Mouse (Mus musculus) kidney, embryonic 15.5 days (tissue): ENCODE measurements at regions not wholly inside any gene's neighbourhood (a gene's known extent, or its start where the extent isn't known, plus 50 kb on each side); places are given as distances from the start of the nearest gene placed in this dataset.

ENCODE experiments used
- ATAC-seq: fragments of 200-750 bp; cut with Nextera tagmentation; replicated peaks from 2 replicates; pipeline ENCODE4 v1.8.0; 2017; ENCODE audit warnings: moderate TSS enrichment; ENCODE audit not compliant: low FRiP score
- H3K27ac ChIP-seq: fragments of 300-500 bp; sonication (generic); 2 replicates; pipeline ENCODE4 v1.5.1; 2015; ENCODE audit warnings: mild to moderate bottlenecking, inconsistent platforms
- H3K27me3 ChIP-seq: fragments of 300-500 bp; sonication (generic); 2 replicates; pipeline ENCODE4 v1.6.1; 2015; ENCODE audit warnings: inconsistent platforms
- H3K36me3 ChIP-seq: fragments of 300-500 bp; sonication (generic); 2 replicates; pipeline ENCODE4 v1.6.1; 2015; ENCODE audit warnings: inconsistent platforms
- H3K4me1 ChIP-seq: fragments of 300-500 bp; sonication (generic); 2 replicates; pipeline ENCODE4 v1.6.1; 2015; ENCODE audit warnings: inconsistent platforms
- H3K4me2 ChIP-seq: fragments of 300-500 bp; sonication (generic); 2 replicates; pipeline ENCODE4 v1.6.1; 2015; ENCODE audit warnings: moderate library complexity, mild to moderate bottlenecking, inconsistent platforms
- H3K4me3 ChIP-seq: fragments of 300-500 bp; sonication (generic); replicated peaks from 2 replicates; pipeline ENCODE4 v1.5.1; 2015; ENCODE audit warnings: mild to moderate bottlenecking, inconsistent platforms
- H3K9ac ChIP-seq: fragments of 300-500 bp; sonication (generic); 2 replicates; pipeline ENCODE4 v1.6.1; 2015; ENCODE audit warnings: mild to moderate bottlenecking, inconsistent platforms
- H3K9me3 ChIP-seq: fragments of 300-500 bp; sonication (generic); replicated peaks from 2 replicates; pipeline ENCODE4 v1.6.1; 2016; ENCODE audit warnings: inconsistent platforms
- WGBS: fragments of 180-500 bp; shearing (Covaris S2); methylation state at CpG from one replicate; pipeline ENCODE4 v1.1.7; 2015; ENCODE audit warnings: mixed read lengths; 5-methylcytosine and 5-hydroxymethylcytosine counted together

DNA sequence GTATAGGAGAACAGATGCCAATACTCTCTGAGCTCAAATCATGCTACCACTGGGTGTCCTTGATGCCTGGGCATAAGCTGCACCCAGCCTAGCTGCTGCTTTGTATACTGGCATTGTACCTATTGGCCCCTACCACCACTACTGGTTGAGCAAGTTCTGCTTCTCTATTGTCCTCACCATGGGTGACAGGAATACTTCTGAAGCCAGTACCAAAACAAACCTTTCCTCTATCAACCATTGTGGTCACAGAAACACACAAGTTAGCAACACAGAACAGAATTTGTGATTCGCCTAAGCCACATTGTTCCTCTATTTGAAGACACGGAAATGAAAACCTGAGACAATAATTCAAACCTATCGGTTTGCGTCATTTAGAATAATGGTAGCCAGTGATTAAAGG is 274.3 kb upstream of the Clnk start:
- ATAC-seq = no peak
- WGBS = 87% methylated on average over 4 of the region's 4 CpGs
- H3K27ac ChIP-seq = no peak overlapping the region

DNA sequence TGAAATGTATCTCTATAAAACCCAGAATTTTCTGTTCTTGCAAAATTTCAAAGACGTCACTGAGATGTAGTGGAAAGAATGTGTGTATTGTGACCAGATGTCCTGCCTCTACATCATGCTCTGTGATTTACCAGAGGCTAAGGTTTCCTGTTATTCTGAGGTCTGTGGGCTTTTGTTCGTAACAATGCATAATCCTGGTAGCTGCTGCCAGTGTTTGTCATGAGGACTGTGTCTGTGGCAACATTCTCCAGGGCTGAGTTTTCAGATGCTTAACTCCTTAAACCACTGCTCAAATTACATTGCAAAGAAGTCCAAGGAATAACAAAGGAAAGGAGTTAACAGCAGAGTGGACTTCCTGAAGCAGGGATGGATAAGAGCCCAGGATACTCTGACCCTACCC is 269.0 kb upstream of the Clnk start:
- H3K4me2 ChIP-seq = no peak overlapping the region
- H3K27me3 ChIP-seq = no peaks in the 10 kb centered on the region
- no peaks in the 10 kb centered on the region for H3K36me3 ChIP-seq
- H3K4me3 ChIP-seq = no peak overlapping the region
- H3K9ac ChIP-seq = no peak overlapping the region
- no peaks in the 10 kb centered on the region for H3K9me3 ChIP-seq
- H3K4me1 ChIP-seq = no peaks in the 10 kb centered on the region
- peak; percentile 62; the same call in 1 of the 2 replicates for ATAC-seq
- H3K27ac ChIP-seq = no peak overlapping the region
- 18% methylated on average over 2 of the region's 2 CpGs for WGBS

More for the DNA sequence above, 274.3 kb upstream of the Clnk start:
- Histone ChIP-seq H3K27me3 (no peaks in the 10 kb centered on the region), H3K4me3 (no peak overlapping the region), H3K9me3 (no peaks in the 10 kb centered on the region), H3K36me3 (no peaks in the 10 kb centered on the region), H3K9ac (no peak overlapping the region), H3K4me2 (no peak overlapping the region), H3K4me1 (no peaks in the 10 kb centered on the region)

DNA sequence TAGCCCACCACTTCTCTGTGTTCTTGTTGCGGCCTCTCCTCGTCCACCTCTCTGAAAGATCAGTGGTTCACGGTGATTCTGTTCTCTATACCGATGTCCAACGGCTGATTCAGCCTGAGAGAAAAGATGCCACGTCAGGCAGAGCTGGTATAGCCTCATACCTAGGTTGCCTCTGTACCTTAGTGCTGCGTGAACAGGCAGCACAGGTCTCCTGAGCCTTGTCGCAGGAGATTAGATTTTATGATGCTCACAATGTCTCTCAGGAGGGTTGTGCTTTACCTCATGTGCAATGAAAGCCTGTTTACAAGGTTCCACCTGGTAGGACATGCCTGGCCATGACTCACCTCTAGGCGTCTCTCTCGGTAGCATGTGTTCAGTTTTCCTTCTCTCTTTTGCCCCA is 267.6 kb upstream of the Clnk start:
- no peak for ATAC-seq
- Histone ChIP-seq H3K27ac (no peak overlapping the region), H3K9ac (no peak overlapping the region), H3K4me2 (no peak overlapping the region), H3K27me3 (no peaks in the 10 kb centered on the region), H3K36me3 (no peaks in the 10 kb centered on the region), H3K4me3 (no peak overlapping the region), H3K9me3 (no peaks in the 10 kb centered on the region), H3K4me1 (no peaks in the 10 kb centered on the region)
- WGBS = 70% methylated on average over 10 of the region's 10 CpGs

DNA sequence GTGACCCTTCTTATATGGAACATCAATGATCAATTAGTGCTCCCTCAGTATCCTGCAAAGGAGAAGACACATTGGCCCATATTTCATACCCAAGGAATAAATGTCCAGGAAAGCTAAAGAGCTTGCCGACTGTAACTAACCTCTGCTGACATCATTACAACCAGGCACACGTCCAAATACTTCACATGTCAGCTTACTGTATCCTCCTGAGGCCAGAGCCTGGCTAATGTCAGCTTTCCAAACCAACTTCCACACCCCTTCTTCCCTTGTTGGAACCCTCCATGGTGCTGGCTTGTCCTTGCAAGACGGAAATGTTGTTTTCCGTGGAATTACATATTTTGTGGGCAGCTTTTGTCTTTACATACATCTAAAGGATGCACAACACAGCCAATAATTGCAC is 267.0 kb upstream of the Clnk start:
- Histone ChIP-seq H3K4me3 (no peak overlapping the region), H3K27ac (no peak overlapping the region), H3K4me2 (no peak overlapping the region), H3K9ac (no peak overlapping the region), H3K9me3 (no peaks in the 10 kb centered on the region), H3K27me3 (no peaks in the 10 kb centered on the region), H3K4me1 (no peaks in the 10 kb centered on the region), H3K36me3 (no peaks in the 10 kb centered on the region)
- ATAC-seq = no peak
- WGBS = 41% methylated on average over 4 of the region's 4 CpGs

DNA sequence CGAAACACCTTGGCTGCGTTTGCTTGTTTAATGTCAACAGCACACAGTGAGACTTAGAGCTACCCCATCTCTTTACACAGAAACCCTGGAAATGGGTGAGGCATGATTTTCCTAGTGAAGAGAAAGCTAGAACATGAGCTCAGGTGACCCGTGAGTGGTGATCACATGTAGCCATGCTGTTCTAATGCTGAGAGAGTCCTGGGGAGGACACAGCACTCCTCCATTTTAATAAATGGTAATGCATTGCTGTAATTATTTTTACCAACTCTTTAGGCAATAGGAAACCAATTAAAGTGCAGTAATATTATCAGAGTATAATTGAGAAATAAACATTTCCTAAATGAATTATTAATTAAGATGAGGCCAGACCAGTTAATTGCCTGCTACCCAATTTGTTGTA is 261.8 kb upstream of the Clnk start:
- Histone ChIP-seq H3K4me3 (no peak overlapping the region), H3K9ac (no peak overlapping the region), H3K4me1 (no peaks in the 10 kb centered on the region), H3K36me3 (no peaks in the 10 kb centered on the region), H3K4me2 (no peak overlapping the region), H3K27me3 (no peaks in the 10 kb centered on the region), H3K9me3 (no peaks in the 10 kb centered on the region), H3K27ac (no peak overlapping the region)
- 90% methylated on average over 3 of the region's 3 CpGs for WGBS
- no peak for ATAC-seq

DNA sequence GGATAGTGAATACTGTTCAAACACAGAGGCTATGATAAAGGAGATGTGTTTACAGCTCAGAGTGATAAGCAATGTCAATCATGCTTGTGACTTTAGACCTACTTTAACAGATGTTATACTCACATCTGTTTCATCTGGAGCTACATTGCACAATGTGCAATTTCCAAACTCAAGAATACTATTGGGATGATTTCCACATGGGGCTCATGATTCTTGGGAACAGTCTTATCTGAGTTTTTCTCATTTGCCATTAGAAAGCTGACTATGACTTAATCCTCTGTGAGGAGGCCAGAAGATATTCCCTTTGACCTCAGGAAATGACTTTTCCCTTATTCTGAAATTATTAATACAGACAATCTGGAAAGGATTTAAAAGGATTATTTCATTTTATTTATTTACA is 252.3 kb upstream of the Clnk start:
- Histone ChIP-seq H3K27ac (no peak overlapping the region), H3K27me3 (no peaks in the 10 kb centered on the region), H3K4me1 (no peaks in the 10 kb centered on the region), H3K36me3 (no peaks in the 10 kb centered on the region), H3K9ac (no peak overlapping the region), H3K4me3 (no peak overlapping the region), H3K4me2 (no peak overlapping the region), H3K9me3 (no peaks in the 10 kb centered on the region)
- no peak for ATAC-seq

DNA sequence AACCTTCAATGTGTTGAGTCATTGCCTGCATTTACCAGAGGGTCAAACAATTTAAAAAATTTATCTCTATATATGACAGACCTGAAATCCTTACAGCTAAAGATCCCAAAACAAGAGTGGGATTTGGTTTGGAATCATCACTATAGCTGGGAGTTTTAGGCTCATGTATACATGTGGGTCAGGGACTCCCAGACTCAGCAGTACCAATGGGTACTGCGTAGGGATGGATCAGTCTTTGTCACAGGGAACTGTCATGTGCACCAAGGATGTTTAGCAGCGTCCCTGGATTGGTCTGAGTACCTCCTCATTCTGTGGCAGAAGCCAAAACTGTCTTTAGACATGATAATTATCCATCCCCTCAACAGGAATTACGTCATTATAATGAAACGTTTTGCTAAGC is 250.2 kb upstream of the Clnk start:
- H3K27ac ChIP-seq = no peak overlapping the region
- no peak for ATAC-seq
- H3K27me3 ChIP-seq = no peaks in the 10 kb centered on the region
- no peak overlapping the region for H3K9ac ChIP-seq
- no peak overlapping the region for H3K4me2 ChIP-seq
- H3K4me1 ChIP-seq = no peaks in the 10 kb centered on the region
- no peak overlapping the region for H3K4me3 ChIP-seq
- H3K9me3 ChIP-seq = no peaks in the 10 kb centered on the region
- no peaks in the 10 kb centered on the region for H3K36me3 ChIP-seq
- 87% methylated on average over 4 of the region's 4 CpGs for WGBS

DNA sequence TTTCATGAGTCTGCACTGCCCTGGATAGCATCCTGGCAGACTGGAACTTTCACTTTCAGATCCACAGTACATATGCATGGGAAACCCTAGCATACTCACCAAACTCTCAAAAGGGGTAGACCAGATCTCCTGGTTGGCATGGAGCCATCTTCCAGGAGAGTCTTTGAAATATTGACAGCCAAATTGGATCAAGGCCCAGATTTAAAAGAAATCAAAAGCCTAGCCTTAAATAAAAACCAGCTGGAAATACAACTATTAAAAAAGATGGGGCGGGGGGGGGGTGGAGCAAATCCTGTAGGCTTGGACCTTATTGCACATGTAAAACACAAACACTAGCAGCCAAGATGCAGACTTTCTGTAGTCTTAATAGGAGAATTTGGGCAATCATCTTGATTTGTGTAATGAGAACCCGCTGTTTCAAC is 249.7 kb upstream of the Clnk start:
- Histone ChIP-seq H3K9me3 (no peaks in the 10 kb centered on the region), H3K27ac (no peak overlapping the region), H3K36me3 (no peaks in the 10 kb centered on the region), H3K27me3 (no peaks in the 10 kb centered on the region), H3K4me2 (no peak overlapping the region), H3K9ac (no peak overlapping the region), H3K4me3 (no peak overlapping the region), H3K4me1 (no peaks in the 10 kb centered on the region)
- WGBS = 75% methylated on average over 2 of the region's 2 CpGs
- no peak for ATAC-seq

DNA sequence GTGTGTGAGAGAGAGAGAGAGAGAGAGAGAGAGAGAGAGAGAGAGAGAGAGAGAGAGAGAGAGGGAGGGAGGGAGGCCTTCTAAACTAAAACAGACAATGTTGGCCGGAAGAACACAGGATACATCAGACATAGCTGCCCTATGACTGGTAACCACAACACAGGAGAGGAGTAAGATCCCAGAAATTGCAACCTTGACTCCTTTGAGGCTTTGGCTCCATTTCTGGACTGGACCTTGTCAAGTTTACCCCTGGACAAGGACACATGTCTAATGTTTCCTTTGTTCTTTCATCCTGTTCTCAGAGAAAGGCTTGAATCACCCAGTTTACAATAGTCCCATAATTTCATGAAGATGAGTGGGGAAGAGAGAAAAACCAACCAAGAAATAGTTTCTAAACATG is 233.7 kb upstream of the Clnk start:
- Histone ChIP-seq H3K4me3 (no peak overlapping the region), H3K27ac (no peak overlapping the region), H3K9me3 (no peaks in the 10 kb centered on the region), H3K4me1 (no peaks in the 10 kb centered on the region), H3K4me2 (no peak overlapping the region), H3K27me3 (no peaks in the 10 kb centered on the region), H3K9ac (no peak overlapping the region), H3K36me3 (no peaks in the 10 kb centered on the region)
- 80% methylated on average over 1 of the region's 1 CpGs for WGBS
- no peak for ATAC-seq

DNA sequence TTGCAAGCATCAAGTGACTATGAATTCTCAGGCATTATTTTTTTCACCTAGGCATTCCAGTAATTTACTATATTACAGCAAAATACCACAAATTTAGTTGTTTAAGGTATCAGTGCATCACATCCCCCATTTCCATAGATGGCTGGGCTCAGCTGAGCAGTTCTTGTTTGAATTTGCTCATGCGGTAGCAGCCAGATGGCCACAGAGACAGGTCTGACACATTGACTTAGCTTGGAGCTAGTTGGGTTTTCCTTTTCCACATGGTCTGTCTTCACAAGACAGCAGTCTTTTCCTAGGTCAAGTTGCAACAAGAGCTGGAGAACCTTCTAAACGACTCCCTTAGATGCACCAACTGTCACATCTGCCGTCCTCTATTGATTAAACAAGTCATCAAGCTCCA is 232.9 kb upstream of the Clnk start:
- H3K4me1 ChIP-seq = no peaks in the 10 kb centered on the region
- no peaks in the 10 kb centered on the region for H3K36me3 ChIP-seq
- no peaks in the 10 kb centered on the region for H3K9me3 ChIP-seq
- WGBS = 86% methylated on average over 3 of the region's 3 CpGs
- no peaks in the 10 kb centered on the region for H3K27me3 ChIP-seq
- ATAC-seq = no peak
- no peak overlapping the region for H3K4me3 ChIP-seq
- no peak overlapping the region for H3K9ac ChIP-seq
- H3K4me2 ChIP-seq = no peak overlapping the region
- no peak overlapping the region for H3K27ac ChIP-seq

DNA sequence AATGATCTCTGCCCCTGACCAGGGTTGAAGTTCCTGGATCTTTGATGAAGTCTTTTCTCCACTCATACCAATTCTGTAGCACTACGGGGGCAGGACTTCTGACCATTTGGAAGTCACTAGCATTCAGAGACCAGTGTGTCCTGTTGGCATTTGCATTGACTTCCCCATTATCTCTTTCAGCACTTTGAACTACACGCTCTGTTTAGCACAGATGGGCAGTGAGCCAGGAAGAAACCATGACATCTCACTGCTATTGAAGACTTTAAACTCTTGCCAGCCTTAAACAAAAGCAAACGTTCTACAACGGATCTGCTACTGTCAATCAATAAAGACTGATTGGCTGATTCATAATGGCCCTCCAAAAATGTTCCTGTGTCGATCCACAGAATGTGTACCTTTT is 222.5 kb upstream of the Clnk start:
- no peak for ATAC-seq
- Histone ChIP-seq H3K4me2 (no peak overlapping the region), H3K9ac (no peak overlapping the region), H3K27ac (no peak overlapping the region), H3K27me3 (no peaks in the 10 kb centered on the region), H3K4me3 (no peak overlapping the region), H3K4me1 (no peaks in the 10 kb centered on the region), H3K36me3 (no peaks in the 10 kb centered on the region), H3K9me3 (no peaks in the 10 kb centered on the region)
- WGBS = 57% methylated on average over 5 of the region's 5 CpGs

DNA sequence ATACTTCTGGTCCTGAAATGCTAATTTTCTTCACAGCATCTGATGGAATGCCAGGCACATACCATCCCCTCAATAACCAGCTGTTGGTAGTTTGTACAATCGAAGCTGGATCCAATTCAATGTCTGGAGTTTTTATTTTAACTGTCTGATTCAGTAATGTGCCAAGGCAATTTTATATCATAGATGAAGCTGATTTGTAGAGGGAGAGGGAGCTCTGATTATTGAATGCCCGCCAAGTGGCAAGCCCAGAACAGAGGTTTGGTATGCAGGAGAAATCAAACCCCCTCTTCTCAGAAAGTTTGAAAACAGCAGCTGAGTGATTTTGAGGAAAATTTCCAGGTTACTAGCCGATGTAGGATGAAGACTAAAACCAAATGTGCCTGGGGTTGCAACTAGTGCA is 218.3 kb upstream of the Clnk start:
- Histone ChIP-seq H3K36me3 (no peaks in the 10 kb centered on the region), H3K4me3 (no peak overlapping the region), H3K9ac (no peak overlapping the region), H3K4me1 (no peaks in the 10 kb centered on the region), H3K27me3 (no peaks in the 10 kb centered on the region), H3K27ac (no peak overlapping the region), H3K4me2 (no peak overlapping the region), H3K9me3 (no peaks in the 10 kb centered on the region)
- no peak for ATAC-seq
- WGBS = 79% methylated on average over 3 of the region's 3 CpGs

DNA sequence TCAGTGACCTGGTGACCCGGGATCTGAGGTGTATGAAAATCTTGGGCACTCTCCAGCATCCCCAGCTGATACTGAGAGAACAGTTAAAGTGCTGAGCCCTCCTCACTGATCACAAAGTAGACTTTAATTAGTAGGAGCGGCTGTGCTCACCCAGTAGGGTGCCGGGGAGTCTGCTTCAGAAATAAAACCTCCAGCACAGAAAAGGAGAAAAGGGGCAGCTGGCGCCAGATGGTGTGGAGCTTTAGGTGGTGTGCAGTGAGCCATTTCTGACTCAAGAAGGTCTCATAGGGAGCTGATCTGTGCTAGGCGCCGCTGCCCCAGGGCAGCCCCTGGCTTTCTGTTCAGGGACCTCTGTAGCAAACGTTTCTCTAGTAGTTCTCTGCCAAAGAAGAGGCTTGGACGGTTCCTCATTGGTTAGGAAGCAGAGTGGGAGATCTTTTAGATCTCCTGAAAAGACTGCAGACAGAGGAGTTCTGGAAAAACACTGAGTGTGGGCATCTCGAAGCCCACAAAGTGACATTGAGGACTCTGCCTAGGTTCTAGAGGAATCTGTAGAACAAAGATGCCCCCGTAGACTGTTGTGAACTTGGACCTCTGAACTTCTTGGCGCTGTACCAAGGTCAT is 200.1 kb upstream of the Clnk start:
- H3K27me3 ChIP-seq = no peaks in the 10 kb centered on the region
- H3K36me3 ChIP-seq = no peaks in the 10 kb centered on the region
- no peak overlapping the region for H3K4me3 ChIP-seq
- no peak overlapping the region for H3K9ac ChIP-seq
- H3K4me1 ChIP-seq = 0 out of 2 replicates have a peak, but pooled peaks cover 6% of the 10 kb centered on the region
- no peak overlapping the region for H3K4me2 ChIP-seq
- peak; percentile 82 for ATAC-seq
- H3K9me3 ChIP-seq = no peaks in the 10 kb centered on the region
- WGBS = 45% methylated on average over 11 of the region's 11 CpGs
- H3K27ac ChIP-seq = no peak overlapping the region
